8 mouse cellular contexts compared by ENCODE assay signal in the genomic region with DNA sequence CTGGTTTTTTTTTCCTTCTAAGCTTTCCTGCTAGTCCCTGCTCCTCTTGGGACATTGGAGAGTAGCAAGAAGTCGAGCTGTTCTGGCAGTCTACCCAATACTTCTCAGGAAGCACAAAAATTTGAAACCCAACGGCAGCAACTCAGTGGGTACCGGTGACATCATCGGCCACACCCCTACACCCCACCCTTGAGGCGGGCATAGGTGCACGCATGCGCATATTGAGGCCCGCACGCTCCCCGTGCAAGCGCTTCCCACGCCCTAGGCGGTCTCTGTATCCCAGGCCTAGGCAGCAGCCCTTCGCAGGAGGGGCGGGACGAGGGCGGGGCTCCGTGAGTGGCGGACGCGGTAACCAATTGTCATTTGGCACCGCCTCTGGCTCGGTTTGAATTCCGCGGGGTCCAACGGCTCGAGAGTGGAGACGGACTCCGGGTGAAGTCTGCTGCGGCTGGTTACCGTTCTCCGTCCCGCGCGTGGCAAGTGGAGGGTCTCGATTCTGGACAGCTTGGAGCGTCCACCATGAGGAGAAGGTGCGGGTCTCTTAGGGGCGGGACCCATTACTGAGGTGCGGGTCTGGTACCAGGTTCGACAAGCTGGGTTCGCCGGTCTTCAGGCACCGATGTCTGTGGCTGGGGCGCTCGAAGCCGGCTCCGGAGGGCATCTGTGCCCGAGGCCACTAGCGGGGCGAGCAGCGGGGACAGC. TPM values are rescaled to one million over a fixed set of nuclear protein-coding genes. Genes with fewer than 3 reads are reported as not detected.
DNase-seq lines count a peak whose midpoint lies in the region; ATAC-seq and TF ChIP-seq lines count a peak whose summit lies in the region.

A gene (plus strand): TSS at position 389 of the 702 bp plus-strand sequence.

- peaks cover 24% of the 10 kb centered on the region for H3K4me1 ChIP-seq in G1E (ENCODE audit: insufficient read depth, low read depth, low read length)
- peaks cover 10% of the 10 kb centered on the region for H3K4me1 ChIP-seq in forebrain, embryonic 16.5 days (replicated peaks; ENCODE audit: control insufficient read depth, insufficient read depth, low read length)
- H3K4me1 ChIP-seq in lung, embryonic 14.5 days (ENCODE audit: insufficient read depth) = peaks cover 7% of the 10 kb centered on the region; the same call in 1 of the 2 replicates
- 0 out of 2 replicates have a peak, but pooled peaks cover 5% of the 10 kb centered on the region for H3K4me1 ChIP-seq in olfactory bulb, adult 2 months (ENCODE audit: control insufficient read depth, insufficient read depth, low read length)
- H3K4me1 ChIP-seq in thymus, adult 2 months (replicated peaks; ENCODE audit: control insufficient read depth, insufficient read depth, low read length) = no peaks in the 10 kb centered on the region; the same call in 1 of the 2 replicates

- H3K27ac ChIP-seq in forebrain, embryonic 16.5 days (ENCODE audit: low read length) = peak within 1 kb of the TSS; percentile 41; the same call in 1 of the 2 replicates
- H3K27ac ChIP-seq in layer of hippocampus, adult 2 months = peak within 1 kb of the TSS; percentile 61; the same call in 1 of the 2 replicates
- H3K27ac ChIP-seq in lung, embryonic 14.5 days (ENCODE audit: low read depth) = peak within 1 kb of the TSS; percentile 92
- no peak within 1 kb of the TSS for H3K27ac ChIP-seq in olfactory bulb, adult 2 months (ENCODE audit: insufficient read depth, low read depth, low read length)
- no peak within 1 kb of the TSS for H3K27ac ChIP-seq in thymus, adult 2 months (ENCODE audit: control insufficient read depth, insufficient read depth, low read length)

- H3K4me3 ChIP-seq in G1E (ENCODE audit: low read depth, low read length) = peak within 1 kb of the TSS; percentile 90
- H3K4me3 ChIP-seq in forebrain, embryonic 16.5 days (replicated peaks; ENCODE audit: low read length) = peak within 1 kb of the TSS; percentile 81
- H3K4me3 ChIP-seq in layer of hippocampus, adult 2 months = peak within 1 kb of the TSS; percentile 60
- H3K4me3 ChIP-seq in lung, embryonic 14.5 days (ENCODE audit: low read depth, low read length) = peak within 1 kb of the TSS; percentile 92
- peak within 1 kb of the TSS; percentile 65 for H3K4me3 ChIP-seq in olfactory bulb, adult 2 months (ENCODE audit: insufficient read depth, low read depth, low read length)
- peak within 1 kb of the TSS; percentile 85 for H3K4me3 ChIP-seq in thymus, adult 2 months (ENCODE audit: control insufficient read depth, insufficient read depth, low read length)

- H3K27me3 ChIP-seq in G1E (ENCODE audit: insufficient read depth, low read length) = no peaks in the 10 kb centered on the region
- no peaks in the 10 kb centered on the region for H3K27me3 ChIP-seq in forebrain, embryonic 16.5 days (replicated peaks; ENCODE audit: control insufficient read depth, insufficient read depth, low read length)
- H3K27me3 ChIP-seq in lung, embryonic 14.5 days (ENCODE audit: insufficient read depth, low read length) = no peaks in the 10 kb centered on the region
- no peaks in the 10 kb centered on the region for H3K27me3 ChIP-seq in thymus, adult 2 months (ENCODE audit: control insufficient read depth, insufficient read depth, low read length)

- no peaks in the 10 kb centered on the region for H3K9me3 ChIP-seq in G1E (replicated peaks)
- no peaks in the 10 kb centered on the region for H3K9me3 ChIP-seq in forebrain, embryonic 16.5 days (ENCODE audit: control insufficient read depth, low read length)
- no peaks in the 10 kb centered on the region for H3K9me3 ChIP-seq in lung, embryonic 14.5 days (ENCODE audit: low read depth, low read length)

- peak; percentile 96 for ATAC-seq in G1E (ENCODE audit: extremely low read depth, insufficient number of reproducible peaks, low FRiP score, poor library complexity, severe bottlenecking)
- ATAC-seq in forebrain, embryonic 16.5 days = peak; percentile 99
- ATAC-seq in lung, embryonic 14.5 days (ENCODE audit: insufficient read depth) = peak; percentile 99

- peak within 1 kb of the TSS; percentile 95 for H3K4me2 ChIP-seq in forebrain, embryonic 16.5 days (ENCODE audit: low read length)
- peak within 1 kb of the TSS; percentile 73 for H3K4me2 ChIP-seq in lung, embryonic 14.5 days

- peaks cover 52% of the 10 kb centered on the region for H3K36me3 ChIP-seq in G1E (replicated peaks)
- no peaks in the 10 kb centered on the region for H3K36me3 ChIP-seq in forebrain, embryonic 16.5 days (ENCODE audit: control insufficient read depth, insufficient read depth)
- peaks cover 22% of the 10 kb centered on the region for H3K36me3 ChIP-seq in lung, embryonic 14.5 days (ENCODE audit: insufficient read depth)
- no peaks in the 10 kb centered on the region for H3K36me3 ChIP-seq in thymus, adult 2 months (ENCODE audit: control insufficient read depth, insufficient read depth, low read length)

- no peak for TF ChIP-seq CTCF in G1E (IDR thresholded peaks at IDR 0.05; ENCODE audit: low read depth, low read length)
- no peak for TF ChIP-seq CTCF in layer of hippocampus, adult 2 months (conservative IDR thresholded peaks at IDR 0.05)
- no peak for TF ChIP-seq CTCF in lung, embryonic 14.5 days (IDR thresholded peaks at IDR 0.05; ENCODE audit: low read depth)
- TF ChIP-seq CTCF in olfactory bulb, adult 2 months (IDR thresholded peaks at IDR 0.05; ENCODE audit: insufficient read depth, low read depth, low read length) = no peak
- TF ChIP-seq CTCF in thymus, adult 2 months (IDR thresholded peaks at IDR 0.05; ENCODE audit: borderline replicate concordance, control insufficient read depth, extremely low read depth, insufficient read depth, low read length, poor library complexity) = 0 out of 2 replicates have a peak, but pooled peaks have one; percentile 36

- DNase-seq in G1E (ENCODE audit: low spot score) = peak; percentile 98
- peak; percentile 98 to 99 for DNase-seq in cerebellum, adult 18-20 months
- DNase-seq in heart, postnatal 36 days = peak; percentile 99
- DNase-seq in layer of hippocampus, adult 2 months (ENCODE audit: low spot score in 2 of 2) = peak; percentile 98
- peak; percentile 99 for DNase-seq in lung, embryonic 14.5 days
- DNase-seq in thymus, adult 2 months = peak; percentile 99

- intact Hi-C loops in heart, postnatal 36 days (cut with DNase I) = no loop called here

- WGBS in forebrain, embryonic 16.5 days = under 1% methylated on average over 52 of the region's 52 CpGs
- under 1% methylated on average over 52 of the region's 52 CpGs for WGBS in lung, embryonic 14.5 days
- WGBS in olfactory bulb, adult 2 months = under 1% methylated on average over 52 of the region's 52 CpGs
- under 1% methylated on average over 52 of the region's 52 CpGs for WGBS in thymus, adult 2 months

- no peak for TF ChIP-seq POLR2A in olfactory bulb, adult 2 months (IDR thresholded peaks at IDR 0.05; ENCODE audit: insufficient read depth, low read depth, low read length)
- TF ChIP-seq POLR2A in thymus, adult 2 months (IDR thresholded peaks at IDR 0.05; ENCODE audit: control insufficient read depth, extremely low read depth, insufficient read depth, low read length, poor library complexity) = peak; percentile 76

- peak within 1 kb of the TSS; percentile 72 for H3K9ac ChIP-seq in forebrain, embryonic 16.5 days (replicated peaks; ENCODE audit: low read depth, low read length)
- H3K9ac ChIP-seq in lung, embryonic 14.5 days = peak within 1 kb of the TSS; percentile 86

RNA-seq across cellular contexts. Expression of the gene that starts here (rescaled TPM):
- 188 and 229 TPM in 2 replicates for total RNA-seq in G1E (2014; fragmentation: Nextera tagmentation)
- 158 and 161 TPM in 2 replicates for total RNA-seq in G1E (2017)
- 13.4 and 14.6 TPM in 2 replicates for polyA plus RNA-seq in G1E (2012)
- 72.9 and 90.4 TPM in 2 replicates for polyA plus RNA-seq in forebrain, embryonic 16.5 days (2015; fragmentation: Nextera tagmentation; extraction: Ambion mirVana)
- total RNA-seq in heart, postnatal 36 days (2021) = 1 to 10 TPM; 2.2 to 2.5 TPM
- total RNA-seq in layer of hippocampus, adult 2 months (2021) = 1 to 10 TPM; 1.2 to 2.7 TPM
- polyA plus RNA-seq in lung, embryonic 14.5 days (2014; fragmentation: Nextera tagmentation; extraction: Ambion mirVana) = 205 and 206 TPM in 2 replicates
- polyA plus RNA-seq in olfactory bulb, adult 2 months (2012; ENCODE audit: insufficient read depth, insufficient read length, low replicate concordance, missing spikeins) = not detected in 2 replicates
- 80.6 and 84.4 TPM in 2 replicates for polyA plus RNA-seq in thymus, adult 2 months (2012; rRNA removed)

Comparison
In these comparisons a context has a peak if more than half of its experiments do, and no peak if none do; other contexts are left out.
1. RNA of the gene that starts here (total RNA-seq): 158 to 229 TPM in G1E; 1.2 to 2.7 TPM in layer of hippocampus, adult 2 months and 2.2 to 2.5 TPM in heart, postnatal 36 days; every median in the first group is over 10 times any median in the second.
2. H3K27ac ChIP-seq: peak in forebrain, embryonic 16.5 days (single experiment), layer of hippocampus, adult 2 months (single experiment) and lung, embryonic 14.5 days (single experiment); none in olfactory bulb, adult 2 months (single experiment) and thymus, adult 2 months (single experiment).
3. Peak in every context shown above with its lines, with median percentiles within 50 percentile points of each other: ATAC-seq, DNase-seq and H3K4me3 ChIP-seq.